Mouse (Mus musculus): ENCODE data around the gene Prrx1.

The Prrx1 gene

GRCm38 (mm10) chr1:163313101-163313773, at the start of gene Prrx1:
Gene Prrx1 (minus strand): TSS chr1:163313710.
- no peak for ATAC-seq (ENCODE audit: low TSS enrichment)

- ATAC-seq (ENCODE audit: low TSS enrichment), result peak; percentile 68
Measured at GRCm38 (mm10) chr1:163362202-163362601, 48.7 kb upstream of the Prrx1 start.

GRCm38 (mm10) chr1:163361376-163361775, 47.9 kb upstream of the Prrx1 start:
- no peak for ATAC-seq (ENCODE audit: low TSS enrichment)

- ATAC-seq (ENCODE audit: low TSS enrichment), result no peak
Measured at GRCm38 (mm10) chr1:163360796-163361195, 47.3 kb upstream of the Prrx1 start.

GRCm38 (mm10) chr1:163359521-163359920, 46.0 kb upstream of the Prrx1 start:
- no peak for ATAC-seq (ENCODE audit: low TSS enrichment)

GRCm38 (mm10) chr1:163358165-163358564, 44.7 kb upstream of the Prrx1 start:
- ATAC-seq (ENCODE audit: low TSS enrichment), result no peak

- no peak for ATAC-seq (ENCODE audit: low TSS enrichment)
Measured at GRCm38 (mm10) chr1:163357733-163358132, 44.2 kb upstream of the Prrx1 start.

- ATAC-seq (ENCODE audit: low TSS enrichment), result no peak
Measured at GRCm38 (mm10) chr1:163356167-163356566, 42.7 kb upstream of the Prrx1 start.

GRCm38 (mm10) chr1:163355626-163356156, 42.2 kb upstream of the Prrx1 start:
- ATAC-seq (ENCODE audit: low TSS enrichment), result no peak

- no peak for ATAC-seq (ENCODE audit: low TSS enrichment)
Measured at GRCm38 (mm10) chr1:163350988-163351387, 37.5 kb upstream of the Prrx1 start.

- ATAC-seq (ENCODE audit: low TSS enrichment), result no peak
Measured at GRCm38 (mm10) chr1:163345541-163345940, 32.0 kb upstream of the Prrx1 start.

GRCm38 (mm10) chr1:163344931-163345330, 31.4 kb upstream of the Prrx1 start:
- ATAC-seq (ENCODE audit: low TSS enrichment), result no peak

GRCm38 (mm10) chr1:163339219-163339561, 25.7 kb upstream of the Prrx1 start:
- no peak for ATAC-seq (ENCODE audit: low TSS enrichment)

GRCm38 (mm10) chr1:163338525-163339218, 25.2 kb upstream of the Prrx1 start:
- no peak for ATAC-seq (ENCODE audit: low TSS enrichment)

GRCm38 (mm10) chr1:163337821-163338220, 24.3 kb upstream of the Prrx1 start:
- no peak for ATAC-seq (ENCODE audit: low TSS enrichment)

GRCm38 (mm10) chr1:163327279-163327678, 13.8 kb upstream of the Prrx1 start:
- no peak for ATAC-seq (ENCODE audit: low TSS enrichment)

- no peak for ATAC-seq (ENCODE audit: low TSS enrichment)
Measured at GRCm38 (mm10) chr1:163319669-163320571, 6.4 kb upstream of the Prrx1 start.

- no peak for ATAC-seq (ENCODE audit: low TSS enrichment)
Measured at GRCm38 (mm10) chr1:163316920-163317319, 3.4 kb upstream of the Prrx1 start.

GRCm38 (mm10) chr1:163314829-163315301, 1.4 kb upstream of the Prrx1 start:
- no peak for ATAC-seq (ENCODE audit: low TSS enrichment)

- ATAC-seq (ENCODE audit: low TSS enrichment), result no peak
Measured at GRCm38 (mm10) chr1:163313921-163314725, 613 bp upstream of the Prrx1 start.
